Mouse (Mus musculus): ENCODE measurements around the gene Map6.

Gene Map6

GRCm38 (mm10) chr7:99313253-99313652, 46.0 kb downstream of the Map6 start:
- DNase-seq (ENCODE audit: low spot score in 2 of 2): no peak

GRCm38 (mm10) chr7:99314565-99314964, 47.3 kb downstream of the Map6 start:
- no peak for DNase-seq (ENCODE audit: low spot score in 2 of 2)

DNA sequence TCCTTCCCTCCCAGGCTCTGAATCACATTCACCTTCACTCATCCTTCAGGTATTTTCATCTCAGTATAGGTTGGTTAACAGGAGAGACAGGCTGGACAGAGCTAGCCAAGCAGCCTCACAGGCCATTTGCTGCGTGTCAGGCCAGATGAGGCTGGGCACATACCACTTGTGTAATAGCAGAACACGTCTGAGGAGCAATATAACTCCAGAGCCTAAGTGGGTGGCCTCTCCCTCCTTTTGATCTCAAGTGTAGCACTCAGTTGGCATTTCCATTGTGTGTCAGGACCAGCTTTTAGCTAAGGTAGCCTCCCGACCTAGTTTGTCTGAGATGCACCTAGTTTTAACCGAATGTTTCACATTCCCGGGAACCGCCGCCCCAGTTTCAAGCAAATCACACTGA, 49.0 kb downstream of the Map6 start:
- no peak for DNase-seq (ENCODE audit: low spot score in 2 of 2)

GRCm38 (mm10) chr7:99317475-99317874, 50.2 kb downstream of the Map6 start:
- no peak for DNase-seq (ENCODE audit: low spot score in 2 of 2)

- DNase-seq (ENCODE audit: low spot score in 2 of 2): no peak
These were observed 53.3 kb downstream of the Map6 start for GRCm38 (mm10) chr7:99320524-99320923.

DNA sequence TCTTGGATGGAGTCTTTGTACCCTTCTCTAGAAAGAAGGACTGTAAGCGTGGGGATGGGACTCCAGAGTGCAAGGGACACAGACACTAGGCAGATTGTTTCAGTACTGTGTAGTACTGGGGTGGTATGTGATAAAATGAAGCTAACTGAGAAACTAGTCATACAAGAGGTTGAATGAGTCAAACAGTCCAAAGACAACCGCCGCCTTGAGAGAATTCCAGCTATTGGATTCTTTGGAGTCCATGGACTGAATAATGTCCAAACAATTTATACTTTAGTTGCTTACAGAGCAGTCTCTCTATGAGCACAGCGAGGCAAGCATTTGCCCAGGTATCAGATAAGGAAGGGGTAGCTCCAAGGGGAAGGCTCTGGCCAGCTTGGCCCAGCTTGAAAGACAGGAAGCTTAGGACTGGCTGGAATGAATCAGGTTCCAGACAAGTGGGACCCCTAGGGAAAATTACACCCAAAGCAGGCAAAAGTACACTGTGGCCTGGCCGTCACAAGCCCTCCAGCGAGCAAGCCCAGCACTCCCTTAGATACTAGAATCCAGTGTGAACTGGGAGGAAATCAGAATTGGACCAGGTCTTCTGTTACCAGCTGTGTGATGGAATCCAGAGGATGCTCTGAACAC, 55.6 kb downstream of the Map6 start:
- DNase-seq (ENCODE audit: low spot score in 2 of 2): no peak

DNA sequence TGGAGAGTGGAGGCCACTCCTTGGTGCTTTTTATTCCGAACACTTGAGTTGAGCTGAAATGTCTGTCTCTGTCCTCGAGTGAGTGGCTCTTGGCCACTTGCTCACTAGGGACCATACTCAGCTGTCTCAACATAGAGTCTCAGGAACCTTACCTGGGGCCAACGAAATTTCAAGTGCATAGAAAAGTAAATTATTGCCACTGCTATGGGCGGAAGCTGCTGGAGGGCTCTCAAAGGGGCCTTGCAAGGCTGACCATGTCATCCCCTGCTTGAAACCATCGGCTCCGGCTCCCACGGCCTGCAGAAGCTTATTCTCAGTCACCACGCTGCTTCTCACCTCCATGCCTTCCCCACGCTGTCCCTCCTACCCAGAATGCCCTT, 56.1 kb downstream of the Map6 start:
- no peak for DNase-seq (ENCODE audit: low spot score in 2 of 2)

DNA sequence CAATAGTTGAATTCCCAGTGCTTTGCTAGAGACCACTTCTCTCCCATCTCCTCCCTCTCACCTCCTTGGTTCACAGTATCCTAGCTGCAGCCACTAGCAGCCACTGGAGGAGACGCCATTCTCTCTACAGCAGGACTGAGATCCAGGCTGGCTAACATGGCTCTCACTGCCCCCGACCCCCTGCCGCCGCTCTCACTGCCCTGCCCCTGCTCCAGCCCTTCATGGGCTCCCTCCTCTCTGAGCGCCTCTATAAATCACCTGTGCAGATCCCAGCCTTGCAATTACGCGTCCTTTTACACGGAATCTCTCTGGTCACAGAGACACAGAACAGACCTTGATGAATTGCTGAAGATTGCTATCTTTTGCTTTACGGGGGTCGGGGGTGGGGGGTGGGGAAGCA, 57.6 kb downstream of the Map6 start:
- no peak for DNase-seq (ENCODE audit: low spot score in 2 of 2)

GRCm38 (mm10) chr7:99326128-99326527, 58.9 kb downstream of the Map6 start:
- no peak for DNase-seq (ENCODE audit: low spot score in 2 of 2)

DNA sequence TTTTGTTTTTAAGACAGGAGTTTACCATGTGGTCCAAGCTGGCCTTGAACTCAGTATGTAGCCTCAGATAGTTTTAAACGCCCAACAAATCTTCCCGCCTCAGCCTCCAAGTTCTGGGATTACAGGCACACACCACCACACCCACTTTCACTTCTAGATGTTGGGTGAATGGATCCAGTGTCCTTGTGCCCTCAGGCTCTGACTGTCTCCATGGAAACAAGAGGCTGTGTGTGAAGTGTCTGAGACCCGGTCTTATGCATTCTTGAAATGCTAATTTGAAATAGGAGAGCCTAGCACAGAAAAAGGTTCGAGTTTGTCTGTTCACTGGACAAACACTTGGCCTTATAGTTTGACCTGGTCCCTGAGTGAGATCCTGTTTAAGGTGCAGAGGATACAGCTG, 61.6 kb downstream of the Map6 start:
- DNase-seq (ENCODE audit: low spot score in 2 of 2): no peak

GRCm38 (mm10) chr7:99330012-99330411, 62.8 kb downstream of the Map6 start:
- DNase-seq (ENCODE audit: low spot score in 2 of 2): no peak

GRCm38 (mm10) chr7:99332774-99333480, 65.7 kb downstream of the Map6 start:
- peak; percentile 77 to 88 for DNase-seq (ENCODE audit: low spot score in 2 of 2)

DNA sequence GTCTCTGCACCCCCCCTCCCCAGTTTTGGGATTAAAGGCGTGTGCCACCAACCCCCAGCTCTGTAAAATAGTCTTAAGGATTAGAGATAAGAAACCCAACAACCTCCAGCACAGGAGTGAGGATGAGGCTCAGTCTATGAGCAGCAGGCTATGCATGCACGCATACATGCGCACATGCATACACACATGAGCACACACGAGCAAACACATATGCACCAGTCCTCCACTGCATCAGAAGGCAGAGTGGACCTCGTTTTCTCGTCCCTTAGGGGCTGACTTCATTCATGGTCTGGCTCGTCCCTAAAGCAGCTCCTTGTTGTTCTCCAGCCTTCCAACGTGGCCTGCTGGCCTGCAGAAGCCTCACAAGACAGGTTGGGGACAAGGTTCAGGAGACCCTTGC, 73.5 kb downstream of the Map6 start:
- no peak for DNase-seq (ENCODE audit: low spot score in 2 of 2)

- no peak for DNase-seq (ENCODE audit: low spot score in 2 of 2)
These were observed 76.3 kb downstream of the Map6 start for GRCm38 (mm10) chr7:99343577-99343976.

DNA sequence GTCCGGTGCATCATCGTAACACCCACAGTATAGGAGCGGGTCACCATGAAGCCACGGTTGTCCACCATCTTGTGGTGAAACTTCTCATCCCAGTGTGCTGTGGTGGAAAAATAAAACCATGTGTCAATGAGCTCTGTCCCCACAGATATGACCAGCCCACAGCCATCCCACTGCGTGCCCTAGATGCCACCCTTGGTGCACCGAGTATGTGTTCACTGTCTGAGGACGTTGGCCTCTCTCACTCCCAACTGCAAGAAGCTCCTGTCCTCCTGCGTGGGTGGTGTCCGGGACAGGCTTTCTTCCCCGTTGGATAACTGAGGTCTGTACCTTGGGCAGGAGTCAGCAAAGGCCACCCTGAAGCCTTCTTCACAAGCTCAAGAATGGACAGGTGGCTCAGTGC, 80.0 kb downstream of the Map6 start:
- no peak for DNase-seq (ENCODE audit: low spot score in 2 of 2)

DNA sequence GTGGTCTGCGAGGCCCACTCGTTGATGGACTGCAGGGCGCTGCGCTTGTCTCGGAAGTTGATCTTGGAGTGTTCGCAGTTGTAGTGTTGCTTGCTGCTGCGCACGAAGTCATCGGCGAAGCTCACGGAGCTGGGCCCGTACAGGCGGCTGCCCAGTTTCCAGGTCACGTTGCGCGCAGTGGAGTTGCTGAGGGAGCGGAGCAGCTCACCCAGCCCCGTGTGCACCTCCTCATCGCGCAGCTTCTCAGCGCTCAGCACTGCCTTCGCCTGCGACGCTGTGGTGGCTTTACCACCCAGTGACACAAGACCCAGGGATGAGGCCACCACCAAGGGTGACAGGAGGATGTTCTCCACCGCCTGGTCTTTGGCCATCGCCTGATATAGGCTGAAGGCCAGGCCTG, 81.6 kb downstream of the Map6 start:
- no peak for DNase-seq (ENCODE audit: low spot score in 2 of 2)

- DNase-seq (ENCODE audit: low spot score in 2 of 2): no peak
These were observed 82.8 kb downstream of the Map6 start for GRCm38 (mm10) chr7:99349782-99350720.

GRCm38 (mm10) chr7:99351104-99351801, 84.0 kb downstream of the Map6 start:
- DNase-seq (ENCODE audit: low spot score in 2 of 2): peak in 1 of 2 experiments; percentile 58

- DNase-seq (ENCODE audit: low spot score in 2 of 2): no peak
These were observed 84.7 kb downstream of the Map6 start for GRCm38 (mm10) chr7:99351802-99352517.

DNA sequence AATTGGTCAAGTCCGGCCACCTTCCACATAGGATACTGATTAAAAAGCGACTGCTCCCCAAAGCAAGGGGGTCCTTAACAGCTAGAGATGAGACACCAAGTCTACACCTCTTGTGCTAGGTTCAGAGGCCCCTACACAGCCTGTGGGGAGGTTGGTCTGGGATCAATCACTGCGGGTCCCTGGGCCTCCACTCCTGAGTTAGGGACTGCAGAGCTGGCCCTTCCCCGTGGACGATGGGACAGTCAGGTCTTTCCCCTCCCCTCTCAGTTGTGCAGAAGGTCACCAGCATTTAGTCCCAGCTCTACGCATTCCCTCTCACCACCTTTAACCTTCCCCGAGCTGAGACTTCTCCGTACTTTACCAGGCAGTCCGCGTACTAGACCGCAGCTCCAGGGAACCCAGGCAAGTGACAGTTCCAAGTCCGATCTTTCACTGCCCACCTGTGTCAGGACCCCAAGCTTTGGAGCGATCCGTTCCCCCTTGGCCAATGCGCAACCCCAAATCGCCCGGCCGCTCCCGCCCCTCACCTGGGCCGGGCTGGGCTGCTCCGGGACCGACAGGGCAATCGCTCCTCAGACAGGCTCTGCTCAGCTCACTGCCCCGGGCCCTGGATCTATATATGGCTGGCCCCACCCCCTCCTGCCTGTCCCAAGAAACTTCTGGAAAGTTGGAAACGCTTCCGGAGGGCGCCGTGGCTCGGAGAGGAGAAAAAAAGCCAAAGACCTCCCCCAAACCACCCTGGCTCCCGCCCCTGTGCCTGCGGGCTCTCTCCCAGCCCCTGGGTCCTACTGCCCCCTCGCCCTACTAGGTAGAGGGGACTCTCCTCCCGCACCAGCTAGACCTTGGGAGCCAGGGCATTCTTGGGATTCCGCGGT, 85.5 kb downstream of the Map6 start, which contains the start of gene Serpinh1:
Gene Serpinh1, minus strand, starts transcription at position 714 of the 875 bp plus-strand sequence.
- DNase-seq (ENCODE audit: low spot score in 2 of 2): peak; percentile 79 to 89
